Mouse (Mus musculus) liver, adult 2 months (tissue): Measurements from ENCODE around the gene 4931406P16Rik.

ENCODE experiments used
- CTCF ChIP-seq: fragments of 200-500 bp; IDR thresholded peaks from 2 replicates; pipeline ENCODE4 v1.5.1; 2011; ENCODE audit warnings: low read depth, low read length, control low read depth
- POLR2A ChIP-seq: fragments of 200-500 bp; IDR thresholded peaks from 2 replicates; pipeline ENCODE4 v1.6.1; 2011; ENCODE audit warnings: low read length, control low read depth; ENCODE audit not compliant: insufficient read depth; ENCODE audit errors: extremely low read depth

- TF ChIP-seq CTCF (no peak), POLR2A (no peak)
Observed at GRCm38 (mm10) chr7:34312786-34313442, 437 bp downstream of the 4931406P16Rik start.
